Comparison of ENCODE assay signal across 27 mouse cellular contexts in genomic region chr8:12743390-12743789, GRCm38 (mm10). TPM values are rescaled to one million over a fixed set of nuclear protein-coding genes. Genes with fewer than 3 reads are reported as not detected.
DNase-seq lines count a peak whose midpoint lies in the region; ATAC-seq and TF ChIP-seq lines count a peak whose summit lies in the region.
"Had no signal": no experiment of that assay in that cellular context is flagged by ENCODE, and none has a peak within 500 bp of the region (broad histone marks: within the 10 kb centered on the region; RNA-seq: fewer than 3 reads in every experiment).

No protein-coding gene starts in this region.

- 43% methylated on average over 4 of the region's 4 CpGs for WGBS in bone marrow, adult 2 months

- intact Hi-C loops in gastrocnemius, adult 2 months (cut with DNase I) = no loop called here
- intact Hi-C loops in left cerebral cortex, postnatal 36 days (cut with DNase I) = no loop called here

- peak; percentile 70 for DNase-seq in gonadal fat pad, adult 2 months (ENCODE audit: low read depth)
- no peak for DNase-seq in gastrocnemius, adult 2 months
- DNase-seq in liver = no peak
- DNase-seq in heart, adult 9 months (ENCODE audit: low spot score in 2 of 2) = no peak
- DNase-seq in left cerebral cortex, postnatal 36 days (ENCODE audit: low spot score in 2 of 2) = no peak
- DNase-seq: adrenal gland, adult 8-10 months; adrenal gland, postnatal 14 days; adrenal gland, postnatal 36 days; B cell, adult 2 months; cerebellum, adult 11 months; cerebellum, adult 2 months; cerebellum, adult 9-10 months; cerebellum, postnatal 10 days; cerebellum, postnatal 25 days had no signal

- no peak for TF ChIP-seq POLR2A in bone marrow, adult 2 months (IDR thresholded peaks at IDR 0.05; ENCODE audit: borderline replicate concordance, control insufficient read depth, low read depth, low read length)

- H3K4me1 ChIP-seq in bone marrow, adult 2 months (ENCODE audit: control insufficient read depth, insufficient read depth, low read length) = no peaks in the 10 kb centered on the region; the same call in 1 of the 2 replicates
- H3K4me1 ChIP-seq: embryonic facial prominence, embryonic 10.5 days; embryonic facial prominence, embryonic 12.5 days; forebrain, embryonic 10.5 days; forebrain, embryonic 12.5 days had no signal

- no peak overlapping the region for H3K4me3 ChIP-seq in bone marrow, adult 2 months (replicated peaks; ENCODE audit: control insufficient read depth, low read depth, low read length)
- no peak overlapping the region for H3K4me3 ChIP-seq in gastrocnemius, adult 2 months
- H3K4me3 ChIP-seq: embryonic facial prominence, embryonic 10.5 days; embryonic facial prominence, embryonic 12.5 days; forebrain, embryonic 10.5 days; forebrain, embryonic 12.5 days had no signal

- peak overlapping the region; percentile 55 for H3K27ac ChIP-seq in bone marrow, adult 2 months (ENCODE audit: control insufficient read depth, insufficient read depth, low read depth, low read length, poor library complexity)
- no peak overlapping the region for H3K27ac ChIP-seq in gastrocnemius, adult 2 months
- H3K27ac ChIP-seq: embryonic facial prominence, embryonic 10.5 days; embryonic facial prominence, embryonic 12.5 days; forebrain, embryonic 10.5 days; forebrain, embryonic 12.5 days had no signal

- no peak for TF ChIP-seq CTCF in bone marrow, adult 2 months (IDR thresholded peaks at IDR 0.05; ENCODE audit: control insufficient read depth, insufficient read depth, low read length)
- no peak for TF ChIP-seq CTCF in gastrocnemius, adult 2 months (IDR thresholded peaks at IDR 0.05)

- peak; percentile 98 for ATAC-seq in megakaryocyte, adult 5-6 weeks (ENCODE audit: poor library complexity, severe bottlenecking)
- peak; percentile 48; the same call in 1 of the 2 replicates for ATAC-seq in neutrophil, adult 5-6 weeks (ENCODE audit: extremely low read depth, insufficient number of reproducible peaks, low FRiP score, poor library complexity, severe bottlenecking)
- ATAC-seq: activated CD4-positive, CD25-positive, alpha-beta regulatory T cell, adult 4 months; CD4-positive, CD25-positive, alpha-beta regulatory T cell, adult 4 months; forebrain, embryonic 14.5 days; forebrain, embryonic 16.5 days; Patski had no signal

RNA-seq across cellular contexts. Expression of gene Atp11a, which starts 13.4 kb away (rescaled TPM):
- polyA plus RNA-seq in bone marrow, adult 2 months (2011; ENCODE audit: insufficient read depth, insufficient read length, low replicate concordance, missing spikeins) = 5.2 and 28.4 TPM in 2 replicates
- 128 and 141 TPM in 2 replicates for polyA plus RNA-seq in gonadal fat pad, adult 2 months (2012; rRNA removed)
- total RNA-seq in megakaryocyte, adult 5-6 weeks (2015) = 30.8 and 32.9 TPM in 2 replicates
- total RNA-seq in megakaryocyte, adult 5-6 weeks (2017) = 29.4 and 29.8 TPM in 2 replicates
- 28.2 and 32.7 TPM in 2 replicates for total RNA-seq in neutrophil, adult 5-6 weeks (2017)
- 10 to 100 TPM; 27.1 to 30.9 TPM for total RNA-seq in gastrocnemius, adult 2 months (2021)
- total RNA-seq in left cerebral cortex, postnatal 36 days (2021) = 10 to 100 TPM; 39.7 to 52.2 TPM
- polyA plus RNA-seq: G1E had no signal
